Mouse (Mus musculus) midbrain, embryonic 10.5 days (tissue): ENCODE data around the gene Gm27235. TPM values are rescaled to one million over a fixed set of nuclear protein-coding genes. Genes with fewer than 3 reads are reported as not detected.
"Not testable (repeated sequence)": the region's sequence is repeated elsewhere in the genome, so short reads cannot be mapped to it uniquely, and the experiment has no call there.

ENCODE experiments used
- DNase-seq: peaks from one replicate; pipeline ENCODE4 v3.0.0-alpha.2; 2017; ENCODE audit warnings: low spot score
- H3K27ac ChIP-seq: fragments of 300-500 bp; sonication (generic); replicated peaks from 2 replicates; pipeline ENCODE4 v1.5.1; 2016; ENCODE audit warnings: mild to moderate bottlenecking
- H3K27me3 ChIP-seq: fragments of 300-500 bp; sonication (generic); 2 replicates; pipeline ENCODE4 v1.6.1; 2016; ENCODE audit warnings: low read depth, mild to moderate bottlenecking; ENCODE audit not compliant: poor library complexity, severe bottlenecking
- H3K36me3 ChIP-seq: fragments of 300-500 bp; sonication (generic); 2 replicates; pipeline ENCODE4 v1.6.1; 2016; ENCODE audit warnings: mild to moderate bottlenecking, moderate library complexity
- H3K4me1 ChIP-seq: fragments of 300-500 bp; sonication (generic); 2 replicates; pipeline ENCODE4 v1.6.1; 2016
- H3K4me3 ChIP-seq: fragments of 300-500 bp; sonication (generic); 2 replicates; pipeline ENCODE4 v1.5.1; 2016; ENCODE audit warnings: mild to moderate bottlenecking, moderate library complexity
- H3K9me3 ChIP-seq: fragments of 300-500 bp; sonication (generic); replicated peaks from 2 replicates; pipeline ENCODE4 v1.6.1; 2016; ENCODE audit warnings: mild to moderate bottlenecking
- WGBS: fragments of 180-500 bp; shearing (Covaris S2); methylation state at CpG from one replicate; pipeline ENCODE4 v1.1.7; 2016; 5-methylcytosine and 5-hydroxymethylcytosine counted together
- polyA plus RNA-seq: library from polyadenylated mRNA; unstranded; fragments of >200 nt; fragmentation: Nextera tagmentation; extraction: Ambion mirVana; gene quantifications from 2 replicates; pipeline ENCODE4 v1.2.1, GENCODE M21; 2016

The Gm27235 gene
- polyA plus RNA-seq: not detected in 2 replicates

DNA sequence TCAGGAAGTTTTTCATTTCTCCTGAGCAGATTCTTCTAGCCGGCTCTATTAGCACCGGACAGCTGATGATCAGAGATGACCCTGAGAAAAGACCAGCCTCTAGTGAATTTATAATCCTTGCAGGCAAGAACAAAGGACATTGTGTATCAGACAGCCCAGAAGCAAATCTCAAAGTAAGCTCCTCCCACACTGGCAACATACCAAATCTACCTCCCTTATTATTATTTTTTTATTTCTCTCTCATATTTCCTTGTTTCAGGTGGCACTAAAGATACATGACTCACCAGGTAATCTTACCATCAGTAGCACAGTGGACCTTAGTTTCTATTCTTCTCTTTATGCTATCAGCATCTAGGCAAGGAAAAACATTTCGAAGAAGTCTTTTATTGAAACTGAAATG lies at the start of gene Gm27235, which contains the start of gene D730048I06Rik:
Gene Gm27235, minus strand, starts transcription at position 101 of the 400 bp plus-strand sequence.
Gene D730048I06Rik, minus strand, starts transcription at position 112 of the 400 bp plus-strand sequence.
- Histone ChIP-seq H3K4me3 (no peak within 1 kb of the TSS), H3K36me3 (no peaks in the 10 kb centered on the region), H3K27me3 (no peaks in the 10 kb centered on the region), H3K4me1 (no peaks in the 10 kb centered on the region), H3K9me3 (peaks cover 55% of the 10 kb centered on the region), H3K27ac (no peak within 1 kb of the TSS)
- DNase-seq: no peak
- WGBS: 92% methylated on average over 3 of the region's 3 CpGs

- H3K9me3 ChIP-seq: peaks cover 37% of the 10 kb centered on the region
- not testable (repeated sequence) for H3K4me1 ChIP-seq, H3K4me3 ChIP-seq, H3K27ac ChIP-seq, H3K27me3 ChIP-seq, DNase-seq, H3K36me3 ChIP-seq
- 93% methylated on average over 15 of the region's 15 CpGs for WGBS
These were observed 28.0 kb upstream of the Gm27235 start for GRCm38 (mm10) chr9:35817881-35818280.

DNA sequence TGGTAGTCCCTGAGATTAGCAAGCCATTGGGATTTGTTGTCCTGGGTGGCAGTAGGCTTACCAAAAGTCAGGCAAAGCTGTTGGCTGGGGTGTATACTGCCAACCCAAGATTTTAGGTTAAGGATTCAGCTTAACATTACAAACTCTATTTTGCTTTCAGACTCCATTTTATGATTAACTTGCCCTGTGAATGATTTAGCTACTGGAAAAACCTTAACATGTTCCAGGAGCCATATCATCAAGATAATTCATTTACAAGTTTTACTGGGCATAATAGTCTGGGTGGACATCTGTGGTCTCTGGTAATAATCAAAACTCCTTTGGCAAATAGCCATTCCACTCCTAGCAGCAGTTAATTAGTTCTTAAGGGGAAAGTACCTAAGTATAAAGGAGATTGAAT lies 8.2 kb upstream of the Gm27235 start:
- H3K4me1 ChIP-seq: no peaks in the 10 kb centered on the region

DNA sequence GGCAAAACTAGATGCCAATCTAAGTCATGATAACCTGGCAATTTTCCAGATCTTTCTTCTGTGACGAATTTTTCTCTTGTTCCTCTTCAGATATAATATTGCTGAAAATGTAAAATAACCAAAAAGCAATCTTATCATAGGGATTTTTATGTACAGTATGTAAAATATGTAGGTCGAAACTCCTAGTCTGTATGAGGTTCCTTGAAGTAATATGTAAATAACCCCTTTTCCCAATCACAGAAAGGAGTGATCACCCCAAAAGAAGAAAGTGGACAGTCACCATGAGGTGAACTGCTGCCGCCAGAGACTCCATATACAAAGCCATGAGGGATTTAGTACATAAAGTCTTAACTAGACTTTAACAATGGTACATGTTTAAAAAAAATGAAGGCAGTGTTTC lies 11.9 kb downstream of the Gm27235 start, which contains the start of gene Gm17727:
Gene Gm17727, minus strand, starts transcription at position 101 of the 400 bp plus-strand sequence.
- Histone ChIP-seq H3K27me3 (no peaks in the 10 kb centered on the region), H3K4me3 (no peak within 1 kb of the TSS), H3K27ac (no peak within 1 kb of the TSS), H3K4me1 (no peaks in the 10 kb centered on the region), H3K36me3 (no peaks in the 10 kb centered on the region), H3K9me3 (peaks cover 60% of the 10 kb centered on the region)
- WGBS: 66% methylated on average over 3 of the region's 3 CpGs
- DNase-seq: no peak

More for the DNA sequence above, 8.2 kb upstream of the Gm27235 start:
- no peak for DNase-seq
- no peak overlapping the region for H3K4me3 ChIP-seq
- no peak overlapping the region for H3K27ac ChIP-seq
- H3K36me3 ChIP-seq: no peaks in the 10 kb centered on the region
- no peaks in the 10 kb centered on the region for H3K27me3 ChIP-seq
- H3K9me3 ChIP-seq: peaks cover 42% of the 10 kb centered on the region

DNA sequence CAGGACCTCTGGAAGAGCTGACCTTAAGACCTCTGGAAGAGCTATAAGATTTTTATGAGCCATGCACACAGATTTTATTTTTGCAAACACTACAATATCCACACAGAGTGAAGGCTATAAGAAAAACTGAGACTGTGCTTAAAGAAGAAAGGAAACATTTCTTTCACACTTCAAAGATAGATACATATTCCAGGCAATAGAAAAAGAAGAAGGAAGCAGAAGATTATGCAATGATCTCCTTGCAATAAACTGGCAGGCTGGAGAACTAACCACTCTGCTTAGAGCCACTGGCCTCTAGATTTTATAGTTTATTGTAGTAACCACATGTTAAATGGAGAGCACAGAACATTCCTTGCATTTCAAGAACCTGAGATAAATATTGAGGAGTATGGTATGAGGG lies 33.1 kb downstream of the Gm27235 start:
- H3K4me3 ChIP-seq: no peak overlapping the region
- peaks cover 17% of the 10 kb centered on the region for H3K9me3 ChIP-seq
- H3K36me3 ChIP-seq: no peaks in the 10 kb centered on the region
- no peak overlapping the region for H3K27ac ChIP-seq
- DNase-seq: no peak
- no peaks in the 10 kb centered on the region for H3K4me1 ChIP-seq
- no peaks in the 10 kb centered on the region for H3K27me3 ChIP-seq

DNA sequence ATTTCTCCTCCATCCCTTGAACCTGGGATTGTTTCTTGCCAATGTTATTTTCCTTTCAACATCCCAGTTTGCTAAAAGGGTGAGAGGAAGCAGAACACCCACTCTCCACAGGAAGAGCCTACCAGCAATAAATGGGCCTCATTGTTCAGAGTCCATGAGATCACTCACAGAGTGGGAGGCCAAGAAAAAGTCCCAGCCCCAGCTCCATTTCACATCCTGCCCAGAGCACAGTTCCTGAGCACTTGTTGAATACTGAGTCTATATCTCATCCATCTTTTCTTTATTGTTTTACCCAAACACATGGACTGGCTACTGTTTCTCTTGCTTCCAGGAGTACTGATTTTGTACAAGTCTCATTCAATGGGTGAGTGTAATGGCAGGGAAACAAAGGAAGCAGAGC lies 49.2 kb downstream of the Gm27235 start, which contains the start of gene Gm17677:
Gene Gm17677, plus strand, starts transcription at position 301 of the 400 bp plus-strand sequence.
- Histone ChIP-seq H3K27me3 (no peaks in the 10 kb centered on the region), H3K4me3 (no peak within 1 kb of the TSS), H3K4me1 (no peaks in the 10 kb centered on the region), H3K36me3 (no peaks in the 10 kb centered on the region), H3K27ac (no peak within 1 kb of the TSS), H3K9me3 (peaks cover 38% of the 10 kb centered on the region)
- DNase-seq: no peak

Other genes with a start within 250 kb of the Gm27235 start
- 8.0 and 8.2 TPM in 2 replicates for gene Ddx25, start 231.6 kb downstream of the Gm27235 start, polyA plus RNA-seq
- gene Pus3, start 231.5 kb downstream of the Gm27235 start, polyA plus RNA-seq: 18.5 and 19.5 TPM in 2 replicates
- 1.6 and 2.7 TPM in 2 replicates for gene Pate2, start 219.8 kb downstream of the Gm27235 start, polyA plus RNA-seq
- gene Hyls1, start 219.7 kb downstream of the Gm27235 start, polyA plus RNA-seq: 26.2 and 30.2 TPM in 2 replicates
- gene Pate4, start 178.2 kb downstream of the Gm27235 start, polyA plus RNA-seq: not detected in 2 replicates
- gene Pate3, start 141.9 kb downstream of the Gm27235 start, polyA plus RNA-seq: not detected in 2 replicates
- 0.10 TPM in 1 of 2 replicates, not detected in the other for gene Pate1, start 102.7 kb downstream of the Gm27235 start, polyA plus RNA-seq
- gene Gm17677, start 49.1 kb downstream of the Gm27235 start, polyA plus RNA-seq: not detected in 2 replicates
- gene Gm17727, start 12.0 kb downstream of the Gm27235 start, polyA plus RNA-seq: not detected in 2 replicates
- not detected in 2 replicates for gene D730048I06Rik, start within 50 bp of the Gm27235 start, polyA plus RNA-seq
- gene 9230110F15Rik, start 54.0 kb upstream of the Gm27235 start, polyA plus RNA-seq: not detected in 2 replicates
- not detected in 2 replicates for gene 9230113P08Rik, start 118.3 kb upstream of the Gm27235 start, polyA plus RNA-seq